Mouse (Mus musculus): ENCODE results near the gene B4galt4. TPM values are rescaled to one million over a fixed set of nuclear protein-coding genes. Genes with fewer than 3 reads are reported as not detected.

Gene B4galt4
- polyA plus RNA-seq, 1 experiment = 19.3 TPM

GRCm38 (mm10) chr16:38753631-38754030 is 11.6 kb downstream of the B4galt4 start:
- no peak overlapping the region for H3K27ac ChIP-seq (ENCODE audit: insufficient read depth, low read length)
- no peak for TF ChIP-seq CTCF (IDR thresholded peaks at IDR 0.05; ENCODE audit: extremely low read depth, insufficient read depth, low read length)
- TF ChIP-seq POLR2A (IDR thresholded peaks at IDR 0.05; ENCODE audit: extremely low read depth, insufficient read depth, low read length) = no peak
- H3K4me1 ChIP-seq (ENCODE audit: control insufficient read depth, insufficient read depth, low read length) = no peaks in the 10 kb centered on the region
- no peak overlapping the region for H3K4me3 ChIP-seq (ENCODE audit: insufficient read depth, low read length)

GRCm38 (mm10) chr16:38755452-38756176 is 13.6 kb downstream of the B4galt4 start:
- TF ChIP-seq POLR2A (IDR thresholded peaks at IDR 0.05; ENCODE audit: extremely low read depth, insufficient read depth, low read length) (no peak), CTCF (IDR thresholded peaks at IDR 0.05; ENCODE audit: extremely low read depth, insufficient read depth, low read length) (no peak)
- Histone ChIP-seq H3K4me1 (ENCODE audit: control insufficient read depth, insufficient read depth, low read length) (no peaks in the 10 kb centered on the region), H3K27ac (ENCODE audit: insufficient read depth, low read length) (no peak overlapping the region), H3K4me3 (ENCODE audit: insufficient read depth, low read length) (no peak overlapping the region)

GRCm38 (mm10) chr16:38756177-38756503 is 14.1 kb downstream of the B4galt4 start:
- TF ChIP-seq CTCF (IDR thresholded peaks at IDR 0.05; ENCODE audit: extremely low read depth, insufficient read depth, low read length) (no peak), POLR2A (IDR thresholded peaks at IDR 0.05; ENCODE audit: extremely low read depth, insufficient read depth, low read length) (no peak)
- H3K4me1 ChIP-seq (ENCODE audit: control insufficient read depth, insufficient read depth, low read length) = no peaks in the 10 kb centered on the region
- H3K27ac ChIP-seq (ENCODE audit: insufficient read depth, low read length) = no peak overlapping the region
- no peak overlapping the region for H3K4me3 ChIP-seq (ENCODE audit: insufficient read depth, low read length)

- no peak overlapping the region for H3K27ac ChIP-seq (ENCODE audit: insufficient read depth, low read length)
- TF ChIP-seq POLR2A (IDR thresholded peaks at IDR 0.05; ENCODE audit: extremely low read depth, insufficient read depth, low read length) (no peak), CTCF (IDR thresholded peaks at IDR 0.05; ENCODE audit: extremely low read depth, insufficient read depth, low read length) (no peak)
- no peak overlapping the region for H3K4me3 ChIP-seq (ENCODE audit: insufficient read depth, low read length)
- H3K4me1 ChIP-seq (ENCODE audit: control insufficient read depth, insufficient read depth, low read length) = no peaks in the 10 kb centered on the region
Observed at GRCm38 (mm10) chr16:38756572-38756971, 14.5 kb downstream of the B4galt4 start.

- H3K4me3 ChIP-seq (ENCODE audit: insufficient read depth, low read length) = no peak overlapping the region
- H3K4me1 ChIP-seq (ENCODE audit: control insufficient read depth, insufficient read depth, low read length) = no peaks in the 10 kb centered on the region
- no peak overlapping the region for H3K27ac ChIP-seq (ENCODE audit: insufficient read depth, low read length)
- TF ChIP-seq POLR2A (IDR thresholded peaks at IDR 0.05; ENCODE audit: extremely low read depth, insufficient read depth, low read length) = no peak
- TF ChIP-seq CTCF (IDR thresholded peaks at IDR 0.05; ENCODE audit: extremely low read depth, insufficient read depth, low read length) = no peak
Observed at GRCm38 (mm10) chr16:38757626-38758025, 15.6 kb downstream of the B4galt4 start.

GRCm38 (mm10) chr16:38758104-38758861 is 16.2 kb downstream of the B4galt4 start:
- TF ChIP-seq POLR2A (IDR thresholded peaks at IDR 0.05; ENCODE audit: extremely low read depth, insufficient read depth, low read length) (no peak), CTCF (IDR thresholded peaks at IDR 0.05; ENCODE audit: extremely low read depth, insufficient read depth, low read length) (no peak)
- Histone ChIP-seq H3K4me3 (ENCODE audit: insufficient read depth, low read length) (no peak overlapping the region), H3K27ac (ENCODE audit: insufficient read depth, low read length) (no peak overlapping the region), H3K4me1 (ENCODE audit: control insufficient read depth, insufficient read depth, low read length) (no peaks in the 10 kb centered on the region)

- TF ChIP-seq CTCF (IDR thresholded peaks at IDR 0.05; ENCODE audit: extremely low read depth, insufficient read depth, low read length) = no peak
- TF ChIP-seq POLR2A (IDR thresholded peaks at IDR 0.05; ENCODE audit: extremely low read depth, insufficient read depth, low read length) = no peak
- H3K27ac ChIP-seq (ENCODE audit: insufficient read depth, low read length) = no peak overlapping the region
- H3K4me1 ChIP-seq (ENCODE audit: control insufficient read depth, insufficient read depth, low read length) = no peaks in the 10 kb centered on the region
- no peak overlapping the region for H3K4me3 ChIP-seq (ENCODE audit: insufficient read depth, low read length)
Observed at GRCm38 (mm10) chr16:38760239-38760638, 18.2 kb downstream of the B4galt4 start.

GRCm38 (mm10) chr16:38760834-38761375 is 18.8 kb downstream of the B4galt4 start:
- H3K27ac ChIP-seq (ENCODE audit: insufficient read depth, low read length) = no peak overlapping the region
- TF ChIP-seq CTCF (IDR thresholded peaks at IDR 0.05; ENCODE audit: extremely low read depth, insufficient read depth, low read length) (no peak), POLR2A (IDR thresholded peaks at IDR 0.05; ENCODE audit: extremely low read depth, insufficient read depth, low read length) (no peak)
- H3K4me3 ChIP-seq (ENCODE audit: insufficient read depth, low read length) = no peak overlapping the region

GRCm38 (mm10) chr16:38761972-38762371 is 19.9 kb downstream of the B4galt4 start:
- H3K4me3 ChIP-seq (ENCODE audit: insufficient read depth, low read length) = no peak overlapping the region
- no peaks in the 10 kb centered on the region for H3K4me1 ChIP-seq (ENCODE audit: control insufficient read depth, insufficient read depth, low read length)
- no peak for TF ChIP-seq CTCF (IDR thresholded peaks at IDR 0.05; ENCODE audit: extremely low read depth, insufficient read depth, low read length)
- TF ChIP-seq POLR2A (IDR thresholded peaks at IDR 0.05; ENCODE audit: extremely low read depth, insufficient read depth, low read length) = no peak
- H3K27ac ChIP-seq (ENCODE audit: insufficient read depth, low read length) = no peak overlapping the region

More at GRCm38 (mm10) chr16:38760834-38761375, 18.8 kb downstream of the B4galt4 start:
- no peaks in the 10 kb centered on the region for H3K4me1 ChIP-seq (ENCODE audit: control insufficient read depth, insufficient read depth, low read length)

Data from cortical plate, adult 2 months (tissue).